Mouse (Mus musculus) heart, adult 2 months (tissue): ENCODE results near the gene Get4.

Experiments
- CTCF ChIP-seq: fragments of 200-600 bp; IDR thresholded peaks from 2 replicates; pipeline ENCODE4 v1.8.1; 2022; ENCODE audit warnings: antibody characterized with exemption, mild to moderate bottlenecking, moderate library complexity
- POLR2A ChIP-seq: fragments of 200-500 bp; IDR thresholded peaks from 2 replicates; pipeline ENCODE4 v1.6.1; 2011; ENCODE audit warnings: mild to moderate bottlenecking, low read depth, low read length, control low read depth; ENCODE audit not compliant: insufficient read depth

DNA sequence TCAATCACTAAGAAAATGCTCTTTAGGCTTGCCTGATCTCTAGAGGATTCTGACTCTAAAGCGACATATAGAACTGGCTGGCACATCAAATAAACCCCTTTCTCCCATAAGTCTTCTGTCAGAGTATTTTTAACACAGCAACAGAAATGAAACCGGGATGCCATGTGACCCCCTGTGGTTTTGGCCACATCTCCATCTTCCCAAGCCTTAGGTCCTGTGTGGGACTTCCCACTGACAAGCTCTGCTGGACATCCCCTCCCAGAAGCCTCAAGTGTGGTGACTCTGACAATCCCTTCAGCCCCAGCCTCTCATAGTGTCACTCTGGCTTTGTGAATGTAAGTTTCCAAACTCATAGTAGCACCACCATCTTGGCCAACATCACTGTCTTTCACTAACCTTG lies 42.0 kb downstream of the Get4 start:
- TF ChIP-seq POLR2A (no peak), CTCF (no peak)
